Mouse (Mus musculus) ES-E14 (cell line): ENCODE results near the gene Osbpl11. TPM values are rescaled to one million over a fixed set of nuclear protein-coding genes. Genes with fewer than 3 reads are reported as not detected.

ENCODE experiments used
- DNase-seq: peaks from one replicate; pipeline ENCODE4 v3.0.0-alpha.2; 2013; ENCODE audit warnings: low read depth, low spot score
- H3K27ac ChIP-seq: 2 replicates; pipeline ENCODE4 v1.5.1; 2012; ENCODE audit warnings: low read depth, mild to moderate bottlenecking, low read length, moderate library complexity, mixed read lengths; ENCODE audit not compliant: poor library complexity, insufficient read depth, severe bottlenecking
- H3K36me3 ChIP-seq: 2 replicates; pipeline ENCODE4 v1.6.1; 2012; ENCODE audit warnings: mild to moderate bottlenecking, low read length, moderate library complexity, mixed read lengths; ENCODE audit not compliant: control insufficient read depth, poor library complexity, insufficient read depth, severe bottlenecking
- H3K4me1 ChIP-seq, 2 experiments: fragments of 150-350 bp in 1 of 2; sonication (generic) in 1 of 2; 2 replicates each; pipeline ENCODE4 v1.6.1; 2012; ENCODE audit warnings: low read length in 2 of 2, mild to moderate bottlenecking in 1 of 2, mixed read lengths in 1 of 2; ENCODE audit not compliant: control insufficient read depth in 2 of 2, insufficient read depth in 2 of 2, poor library complexity in 1 of 2
- H3K4me3 ChIP-seq, 2 experiments: fragments of 150-350 bp in 1 of 2; sonication (generic) in 1 of 2; 2 replicates each; pipeline ENCODE4 v1.5.1; 2012; ENCODE audit warnings: low read length in 2 of 2, low read depth in 1 of 2, mild to moderate bottlenecking in 1 of 2, mixed read lengths in 1 of 2; ENCODE audit not compliant: insufficient read depth in 1 of 2, poor library complexity in 1 of 2, severe bottlenecking in 1 of 2
- H3K9ac ChIP-seq: 2 replicates; pipeline ENCODE4 v1.6.1; 2012; ENCODE audit warnings: low read depth, mild to moderate bottlenecking, low read length, mixed read lengths; ENCODE audit not compliant: poor library complexity, insufficient read depth, severe bottlenecking
- H3K9me3 ChIP-seq: fragments of 150-350 bp; sonication (generic); 2 replicates; pipeline ENCODE4 v1.6.1; 2012; ENCODE audit warnings: low read depth, mild to moderate bottlenecking, low read length; ENCODE audit not compliant: control insufficient read depth, insufficient read depth
- CHD2 ChIP-seq: IDR thresholded peaks from 2 replicates; pipeline ENCODE4 v1.6.1; 2014; ENCODE audit warnings: mild to moderate bottlenecking, low read depth, low read length, inconsistent platforms
- HCFC1 ChIP-seq: IDR thresholded peaks from 2 replicates; pipeline ENCODE4 v1.6.1; 2012; ENCODE audit warnings: low read length, inconsistent platforms, borderline replicate concordance; ENCODE audit not compliant: insufficient read depth
- MAFK ChIP-seq: IDR thresholded peaks from 2 replicates; pipeline ENCODE4 v1.6.1; 2014; ENCODE audit warnings: mild to moderate bottlenecking, low read depth, low read length, inconsistent platforms; ENCODE audit not compliant: insufficient read depth
- ZC3H11A ChIP-seq: IDR thresholded peaks from 2 replicates; pipeline ENCODE4 v1.6.1; 2012; ENCODE audit warnings: low read depth, mild to moderate bottlenecking, inconsistent platforms, low read length, borderline replicate concordance
- ZNF384 ChIP-seq: IDR thresholded peaks from 2 replicates; pipeline ENCODE4 v1.6.1; 2012; ENCODE audit warnings: low read depth, low read length, inconsistent platforms
- in situ Hi-C, 2 experiments: fragments of 600-800 bp; cut with MboI; formaldehyde crosslinking; loops; one replicate each; pipeline ENCODE4 v1.15.1; 2025; ENCODE audit warnings: low sequenced_read_pairs in 2 of 2, inconsistent platforms in 1 of 2; ENCODE audit not compliant: unreplicated experiment in 2 of 2
- total RNA-seq: library from RNA; depleted of rRNA; stranded (reverse); fragments of 300-350 nt; gene quantifications from 2 replicates; pipeline ENCODE4 v1.2.3, GENCODE M21; 2012

The Osbpl11 gene
- total RNA-seq, 1 experiment = 15.6 TPM

- no peaks in the 10 kb centered on the region for H3K4me1 ChIP-seq
- H3K9ac ChIP-seq = no peak overlapping the region
- TF ChIP-seq ZNF384 (no peak), HCFC1 (no peak), ZC3H11A (no peak), CHD2 (no peak), MAFK (no peak)
- DNase-seq = no peak
- H3K9me3 ChIP-seq = no peaks in the 10 kb centered on the region
- no peak overlapping the region for H3K4me3 ChIP-seq
- peaks cover 7% of the 10 kb centered on the region for H3K36me3 ChIP-seq
- H3K27ac ChIP-seq = no peak overlapping the region
- in situ Hi-C loops = no loop called here
These were observed 87.0 kb downstream of the Osbpl11 start for GRCm38 (mm10) chr16:33271824-33272223.

DNA sequence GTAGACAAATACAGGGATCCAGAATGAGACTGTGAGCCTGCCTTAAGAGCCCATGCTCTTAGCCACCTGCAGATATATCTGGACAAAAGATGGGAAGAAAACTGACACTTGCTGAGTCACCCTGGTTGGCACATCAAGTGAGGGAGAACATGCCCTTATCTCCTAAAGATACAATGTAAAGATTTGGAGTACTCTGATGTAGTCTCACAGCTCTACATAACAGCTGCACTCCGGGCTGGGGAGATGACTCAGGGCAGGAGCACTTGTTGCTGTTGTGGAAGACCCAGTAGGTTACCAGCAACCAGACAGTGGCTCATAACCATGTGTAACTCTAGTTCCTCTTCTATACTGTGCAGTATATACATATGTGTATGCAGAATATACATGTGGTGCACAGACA, 98.2 kb downstream of the Osbpl11 start:
- H3K36me3 ChIP-seq = peaks cover 6% of the 10 kb centered on the region; the same call in 1 of the 2 replicates
- in situ Hi-C loops = no loop called here
- H3K27ac ChIP-seq = no peak overlapping the region
- H3K4me1 ChIP-seq = no peaks in the 10 kb centered on the region; a peak in 1 of 4 replicates
- H3K9ac ChIP-seq = no peak overlapping the region
- no peaks in the 10 kb centered on the region for H3K9me3 ChIP-seq
- no peak overlapping the region for H3K4me3 ChIP-seq
- TF ChIP-seq HCFC1 = no peak
- TF ChIP-seq MAFK = no peak
- TF ChIP-seq ZNF384 = no peak
- no peak for TF ChIP-seq ZC3H11A
- no peak for TF ChIP-seq CHD2
- no peak for DNase-seq

GRCm38 (mm10) chr16:33288536-33288935, 103.7 kb downstream of the Osbpl11 start:
- no peaks in the 10 kb centered on the region for H3K9me3 ChIP-seq
- in situ Hi-C loops = no loop called here
- H3K36me3 ChIP-seq = peaks cover 21% of the 10 kb centered on the region
- DNase-seq = peak; percentile 29
- no peaks in the 10 kb centered on the region; a peak in 1 of 4 replicates for H3K4me1 ChIP-seq
- TF ChIP-seq ZC3H11A (no peak), ZNF384 (no peak), CHD2 (no peak), MAFK (no peak), HCFC1 (no peak)
- H3K27ac ChIP-seq = no peak overlapping the region
- H3K4me3 ChIP-seq = no peak overlapping the region
- H3K9ac ChIP-seq = no peak overlapping the region

DNA sequence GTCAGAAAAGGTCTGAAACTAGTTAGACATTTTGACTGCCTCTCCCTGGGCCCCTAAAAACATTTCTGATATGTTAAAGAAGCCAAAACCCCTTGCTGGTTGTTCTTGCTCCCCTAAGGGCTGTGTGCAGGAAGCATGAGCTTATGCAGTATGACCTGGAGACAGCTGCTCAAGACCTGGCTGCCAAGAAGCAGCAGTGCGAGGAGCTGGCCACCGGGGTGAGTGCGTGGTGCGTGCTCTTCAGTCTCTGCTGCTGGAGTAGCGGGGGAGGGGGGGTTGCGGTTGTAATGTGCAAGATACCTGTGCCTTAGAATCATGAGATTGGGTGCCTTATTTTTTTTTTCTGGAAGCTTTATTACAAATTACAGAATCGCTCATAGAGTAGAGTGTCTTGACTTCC, 105.1 kb downstream of the Osbpl11 start:
- Histone ChIP-seq H3K4me1 (no peaks in the 10 kb centered on the region; a peak in 1 of 4 replicates), H3K9ac (no peak overlapping the region), H3K36me3 (peaks cover 27% of the 10 kb centered on the region), H3K9me3 (no peaks in the 10 kb centered on the region), H3K27ac (no peak overlapping the region), H3K4me3 (no peak overlapping the region)
- in situ Hi-C loops = no loop called here
- no peak for TF ChIP-seq ZNF384
- TF ChIP-seq MAFK = no peak
- no peak for TF ChIP-seq CHD2
- TF ChIP-seq ZC3H11A = no peak
- TF ChIP-seq HCFC1 = no peak
- DNase-seq = no peak

DNA sequence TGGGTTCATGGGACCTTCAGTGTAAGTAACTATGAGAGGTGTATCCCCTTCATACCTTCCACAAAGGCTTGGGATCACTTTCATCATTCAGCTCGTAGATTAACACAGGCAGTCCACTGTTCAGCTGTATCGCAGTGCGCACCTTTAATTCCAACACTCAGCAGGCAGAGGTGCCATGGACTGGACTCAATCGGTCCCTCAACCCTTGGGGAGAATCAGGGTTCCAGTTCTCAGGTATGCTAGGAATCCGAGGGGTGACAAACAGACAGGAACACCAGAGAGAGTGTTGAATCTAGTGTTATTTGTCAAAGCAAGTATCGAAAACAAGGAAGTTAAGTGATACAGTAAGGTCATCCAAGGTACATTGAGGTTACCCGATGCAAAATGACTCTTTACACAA, 107.4 kb downstream of the Osbpl11 start:
- no peaks in the 10 kb centered on the region; a peak in 1 of 4 replicates for H3K4me1 ChIP-seq
- H3K9ac ChIP-seq = no peak overlapping the region
- no peak overlapping the region for H3K27ac ChIP-seq
- no peak overlapping the region for H3K4me3 ChIP-seq
- in situ Hi-C loops = no loop called here
- no peaks in the 10 kb centered on the region for H3K9me3 ChIP-seq
- H3K36me3 ChIP-seq = peaks cover 29% of the 10 kb centered on the region
- DNase-seq = no peak
- TF ChIP-seq ZNF384 (no peak), CHD2 (no peak), HCFC1 (no peak), MAFK (no peak), ZC3H11A (no peak)
